Mouse (Mus musculus): ENCODE data around the gene Slc5a5. TPM values are rescaled to one million over a fixed set of nuclear protein-coding genes. Genes with fewer than 3 reads are reported as not detected.

The Slc5a5 gene
- polyA plus RNA-seq, 1 experiment = 16.0 TPM

GRCm38 (mm10) chr8:70863956-70864711 is 28.4 kb downstream of the Slc5a5 start:
- no peak overlapping the region for H3K27ac ChIP-seq (ENCODE audit: insufficient read depth, low read length)
- TF ChIP-seq CTCF (IDR thresholded peaks at IDR 0.05; ENCODE audit: extremely low read depth, insufficient read depth, low read length) = no peak
- TF ChIP-seq POLR2A (IDR thresholded peaks at IDR 0.05; ENCODE audit: extremely low read depth, insufficient read depth, low read length) = no peak
- no peaks in the 10 kb centered on the region; the same call in 1 of the 2 replicates for H3K4me1 ChIP-seq (ENCODE audit: control insufficient read depth, insufficient read depth, low read length)

GRCm38 (mm10) chr8:70862824-70863641 is 29.5 kb downstream of the Slc5a5 start, which contains the start of gene Kcnn1:
TSS of gene Kcnn1 (minus strand) at chr8:70863258.
- H3K27ac ChIP-seq (ENCODE audit: insufficient read depth, low read length) = no peak within 1 kb of the TSS; the same call in 1 of the 2 replicates
- no peak for TF ChIP-seq CTCF (IDR thresholded peaks at IDR 0.05; ENCODE audit: extremely low read depth, insufficient read depth, low read length)
- no peak for TF ChIP-seq POLR2A (IDR thresholded peaks at IDR 0.05; ENCODE audit: extremely low read depth, insufficient read depth, low read length)
- peak within 1 kb of the TSS; percentile 31 for H3K4me3 ChIP-seq (ENCODE audit: insufficient read depth, low read length)
- H3K4me1 ChIP-seq (ENCODE audit: control insufficient read depth, insufficient read depth, low read length) = no peaks in the 10 kb centered on the region; the same call in 1 of the 2 replicates

More at GRCm38 (mm10) chr8:70863956-70864711, 28.4 kb downstream of the Slc5a5 start:
- no peak overlapping the region; the same call in 1 of the 2 replicates for H3K4me3 ChIP-seq (ENCODE audit: insufficient read depth, low read length)

GRCm38 (mm10) chr8:70857516-70857915 is 35.0 kb downstream of the Slc5a5 start:
- Histone ChIP-seq H3K27ac (ENCODE audit: insufficient read depth, low read length) (no peak overlapping the region), H3K4me1 (ENCODE audit: control insufficient read depth, insufficient read depth, low read length) (peaks cover 2% of the 10 kb centered on the region; the same call in 1 of the 2 replicates), H3K4me3 (ENCODE audit: insufficient read depth, low read length) (no peak overlapping the region; the same call in 1 of the 2 replicates)
- TF ChIP-seq CTCF (IDR thresholded peaks at IDR 0.05; ENCODE audit: extremely low read depth, insufficient read depth, low read length) (no peak), POLR2A (IDR thresholded peaks at IDR 0.05; ENCODE audit: extremely low read depth, insufficient read depth, low read length) (no peak)

DNA sequence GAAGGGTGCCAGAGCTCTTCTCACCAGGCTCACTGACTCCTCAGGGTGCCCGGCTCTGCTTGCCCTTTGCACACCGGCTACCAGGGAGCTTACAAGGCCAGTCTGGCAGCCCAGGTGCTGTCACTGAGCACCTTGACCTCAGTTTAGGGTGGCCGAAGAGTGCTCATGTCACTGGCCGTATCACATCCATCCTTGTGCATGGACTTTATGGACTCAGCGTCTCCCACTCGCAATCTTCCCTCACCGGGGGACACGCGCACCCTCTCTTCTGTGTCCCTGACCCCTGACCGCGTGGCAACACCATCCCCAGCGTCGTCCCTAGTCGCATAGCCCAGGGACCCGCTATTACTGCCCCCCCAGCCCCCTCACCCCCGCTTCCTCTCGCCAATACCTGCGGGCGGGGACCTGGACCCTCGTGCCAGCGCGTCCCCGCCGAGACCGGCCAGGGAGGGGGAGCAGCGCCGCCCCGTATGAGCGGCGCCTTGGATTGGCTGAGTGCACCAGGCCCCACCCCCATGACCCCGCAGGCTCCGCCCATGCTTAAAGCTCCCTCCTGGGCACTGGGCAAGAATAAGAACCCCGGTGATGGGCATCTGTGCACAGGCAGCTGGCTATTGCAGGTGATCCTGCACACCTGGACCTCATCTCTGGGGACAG is 35.9 kb downstream of the Slc5a5 start:
- H3K4me1 ChIP-seq (ENCODE audit: control insufficient read depth, insufficient read depth, low read length) = peaks cover 2% of the 10 kb centered on the region; the same call in 1 of the 2 replicates
- no peak overlapping the region for H3K27ac ChIP-seq (ENCODE audit: insufficient read depth, low read length)
- peak overlapping the region; percentile 58 for H3K4me3 ChIP-seq (ENCODE audit: insufficient read depth, low read length)
- 0 out of 2 replicates have a peak, but pooled peaks have one; percentile 29 for TF ChIP-seq POLR2A (IDR thresholded peaks at IDR 0.05; ENCODE audit: extremely low read depth, insufficient read depth, low read length)
- no peak for TF ChIP-seq CTCF (IDR thresholded peaks at IDR 0.05; ENCODE audit: extremely low read depth, insufficient read depth, low read length)

- Histone ChIP-seq H3K4me1 (ENCODE audit: control insufficient read depth, insufficient read depth, low read length) (peaks cover 2% of the 10 kb centered on the region; the same call in 1 of the 2 replicates), H3K4me3 (ENCODE audit: insufficient read depth, low read length) (peak overlapping the region; percentile 58), H3K27ac (ENCODE audit: insufficient read depth, low read length) (no peak overlapping the region)
- no peak for TF ChIP-seq CTCF (IDR thresholded peaks at IDR 0.05; ENCODE audit: extremely low read depth, insufficient read depth, low read length)
- TF ChIP-seq POLR2A (IDR thresholded peaks at IDR 0.05; ENCODE audit: extremely low read depth, insufficient read depth, low read length) = no peak
Measured at GRCm38 (mm10) chr8:70856028-70856427, 36.5 kb downstream of the Slc5a5 start.

DNA sequence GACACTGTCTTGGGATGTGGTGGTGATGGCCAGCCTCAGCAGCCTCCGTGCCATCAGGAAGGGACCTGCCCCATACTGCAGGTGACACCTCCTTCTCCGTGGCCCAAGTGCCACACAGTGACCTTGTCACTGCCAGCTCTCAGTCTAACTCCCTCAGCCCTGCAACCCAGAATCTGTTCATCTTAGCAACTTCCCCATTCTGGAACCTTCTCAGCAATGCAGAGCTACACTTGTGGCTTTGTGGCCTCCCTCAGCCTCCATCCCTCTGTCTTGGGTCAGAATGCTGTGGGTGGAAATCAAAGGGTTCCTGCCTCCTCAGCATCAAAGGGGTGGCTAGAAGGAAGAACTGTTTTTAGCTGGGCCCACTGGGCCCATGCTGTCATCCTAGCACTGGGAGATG is 38.7 kb downstream of the Slc5a5 start:
- H3K4me3 ChIP-seq (ENCODE audit: insufficient read depth, low read length) = no peak overlapping the region
- H3K27ac ChIP-seq (ENCODE audit: insufficient read depth, low read length) = no peak overlapping the region
- H3K4me1 ChIP-seq (ENCODE audit: control insufficient read depth, insufficient read depth, low read length) = peaks cover 2% of the 10 kb centered on the region; the same call in 1 of the 2 replicates
- TF ChIP-seq CTCF (IDR thresholded peaks at IDR 0.05; ENCODE audit: extremely low read depth, insufficient read depth, low read length) (no peak), POLR2A (IDR thresholded peaks at IDR 0.05; ENCODE audit: extremely low read depth, insufficient read depth, low read length) (no peak)

- Histone ChIP-seq H3K4me1 (ENCODE audit: control insufficient read depth, insufficient read depth, low read length) (peaks cover 2% of the 10 kb centered on the region; the same call in 1 of the 2 replicates), H3K4me3 (ENCODE audit: insufficient read depth, low read length) (no peak overlapping the region)
Measured at GRCm38 (mm10) chr8:70852595-70853231, 39.8 kb downstream of the Slc5a5 start.

GRCm38 (mm10) chr8:70851837-70852236 is 40.7 kb downstream of the Slc5a5 start:
- Histone ChIP-seq H3K4me3 (ENCODE audit: insufficient read depth, low read length) (no peak overlapping the region), H3K27ac (ENCODE audit: insufficient read depth, low read length) (no peak overlapping the region), H3K4me1 (ENCODE audit: control insufficient read depth, insufficient read depth, low read length) (no peaks in the 10 kb centered on the region; the same call in 1 of the 2 replicates)
- no peak for TF ChIP-seq CTCF (IDR thresholded peaks at IDR 0.05; ENCODE audit: extremely low read depth, insufficient read depth, low read length)
- TF ChIP-seq POLR2A (IDR thresholded peaks at IDR 0.05; ENCODE audit: extremely low read depth, insufficient read depth, low read length) = no peak

More at GRCm38 (mm10) chr8:70852595-70853231, 39.8 kb downstream of the Slc5a5 start:
- no peak for TF ChIP-seq POLR2A (IDR thresholded peaks at IDR 0.05; ENCODE audit: extremely low read depth, insufficient read depth, low read length)
- H3K27ac ChIP-seq (ENCODE audit: insufficient read depth, low read length) = no peak overlapping the region

Data from cortical plate, adult 2 months (tissue).